Mouse (Mus musculus): ENCODE measurements around the gene Magix. TPM values are rescaled to one million over a fixed set of nuclear protein-coding genes. Genes with fewer than 3 reads are reported as not detected.

Magix gene
- polyA plus RNA-seq, 1 experiment: 17.4 TPM

- TF ChIP-seq POLR2A (IDR thresholded peaks at IDR 0.05; ENCODE audit: low read depth, low read length): no peak
- peak; percentile 58 for TF ChIP-seq CTCF (conservative IDR thresholded peaks at IDR 0.05; ENCODE audit: insufficient read depth, insufficient read length, low read depth, low read length)
- DNase-seq: peak; percentile 43
- WGBS: 23% methylated on average over 4 of the region's 4 CpGs
Observed at GRCm38 (mm10) chrX:7692862-7693261, 11.8 kb upstream of the Magix start.

GRCm38 (mm10) chrX:7690486-7690885 is 9.4 kb upstream of the Magix start:
- Histone ChIP-seq H3K36me3 (ENCODE audit: control insufficient read depth, insufficient read depth, low read length) (no peaks in the 10 kb centered on the region), H3K4me1 (ENCODE audit: control insufficient read depth, insufficient read depth, low read length) (no peaks in the 10 kb centered on the region), H3K27me3 (replicated peaks; ENCODE audit: control insufficient read depth, insufficient read depth, low read length) (no peaks in the 10 kb centered on the region), H3K27ac (ENCODE audit: insufficient read depth, low read depth, low read length) (no peak overlapping the region), H3K4me3 (ENCODE audit: insufficient read depth, low read depth, low read length) (no peak overlapping the region)
- no peak for DNase-seq
- 71% methylated on average over 3 of the region's 3 CpGs for WGBS
- no peak for TF ChIP-seq CTCF (conservative IDR thresholded peaks at IDR 0.05; ENCODE audit: insufficient read depth, insufficient read length, low read depth, low read length)
- no peak for TF ChIP-seq POLR2A (IDR thresholded peaks at IDR 0.05; ENCODE audit: low read depth, low read length)

More at GRCm38 (mm10) chrX:7692862-7693261, 11.8 kb upstream of the Magix start:
- Histone ChIP-seq H3K27ac (ENCODE audit: insufficient read depth, low read depth, low read length) (no peak overlapping the region), H3K27me3 (replicated peaks; ENCODE audit: control insufficient read depth, insufficient read depth, low read length) (no peaks in the 10 kb centered on the region), H3K36me3 (ENCODE audit: control insufficient read depth, insufficient read depth, low read length) (no peaks in the 10 kb centered on the region), H3K4me1 (ENCODE audit: control insufficient read depth, insufficient read depth, low read length) (peaks cover 4% of the 10 kb centered on the region; the same call in 1 of the 2 replicates), H3K4me3 (ENCODE audit: insufficient read depth, low read depth, low read length) (no peak overlapping the region)

- WGBS: 100% methylated on average over 2 of the region's 2 CpGs
Observed at GRCm38 (mm10) chrX:7688321-7688720, 7.3 kb upstream of the Magix start.

GRCm38 (mm10) chrX:7680057-7680412 is 1.0 kb downstream of the Magix start:
- WGBS: 10% methylated on average over 12 of the region's 12 CpGs
- Histone ChIP-seq H3K4me3 (ENCODE audit: insufficient read depth, low read depth, low read length) (peak overlapping the region; percentile 41), H3K27ac (ENCODE audit: insufficient read depth, low read depth, low read length) (peak overlapping the region; percentile 74), H3K27me3 (replicated peaks; ENCODE audit: control insufficient read depth, insufficient read depth, low read length) (no peaks in the 10 kb centered on the region), H3K4me1 (ENCODE audit: control insufficient read depth, insufficient read depth, low read length) (no peaks in the 10 kb centered on the region), H3K36me3 (ENCODE audit: control insufficient read depth, insufficient read depth, low read length) (no peaks in the 10 kb centered on the region)
- DNase-seq: no peak
- TF ChIP-seq POLR2A (IDR thresholded peaks at IDR 0.05; ENCODE audit: low read depth, low read length) (no peak), CTCF (conservative IDR thresholded peaks at IDR 0.05; ENCODE audit: insufficient read depth, insufficient read length, low read depth, low read length) (no peak)

More at GRCm38 (mm10) chrX:7688321-7688720, 7.3 kb upstream of the Magix start:
- Histone ChIP-seq H3K4me3 (ENCODE audit: insufficient read depth, low read depth, low read length) (no peak overlapping the region), H3K36me3 (ENCODE audit: control insufficient read depth, insufficient read depth, low read length) (no peaks in the 10 kb centered on the region), H3K4me1 (ENCODE audit: control insufficient read depth, insufficient read depth, low read length) (no peaks in the 10 kb centered on the region), H3K27ac (ENCODE audit: insufficient read depth, low read depth, low read length) (no peak overlapping the region), H3K27me3 (replicated peaks; ENCODE audit: control insufficient read depth, insufficient read depth, low read length) (no peaks in the 10 kb centered on the region)
- DNase-seq: no peak
- TF ChIP-seq POLR2A (IDR thresholded peaks at IDR 0.05; ENCODE audit: low read depth, low read length): no peak

GRCm38 (mm10) chrX:7679405-7680056 is 1.5 kb downstream of the Magix start:
- H3K4me1 ChIP-seq (ENCODE audit: control insufficient read depth, insufficient read depth, low read length): no peaks in the 10 kb centered on the region
- WGBS: 10% methylated on average over 15 of the region's 27 CpGs
- peak; percentile 65 for TF ChIP-seq CTCF (conservative IDR thresholded peaks at IDR 0.05; ENCODE audit: insufficient read depth, insufficient read length, low read depth, low read length)
- TF ChIP-seq POLR2A (IDR thresholded peaks at IDR 0.05; ENCODE audit: low read depth, low read length): no peak
- H3K4me3 ChIP-seq (ENCODE audit: insufficient read depth, low read depth, low read length): peak overlapping the region; percentile 49
- DNase-seq: peak; percentile 96
- peak overlapping the region; percentile 81; the same call in 1 of the 2 replicates for H3K27ac ChIP-seq (ENCODE audit: insufficient read depth, low read depth, low read length)
- H3K27me3 ChIP-seq (replicated peaks; ENCODE audit: control insufficient read depth, insufficient read depth, low read length): no peaks in the 10 kb centered on the region
- no peaks in the 10 kb centered on the region for H3K36me3 ChIP-seq (ENCODE audit: control insufficient read depth, insufficient read depth, low read length)

- Histone ChIP-seq H3K36me3 (ENCODE audit: control insufficient read depth, insufficient read depth, low read length) (no peaks in the 10 kb centered on the region), H3K4me1 (ENCODE audit: control insufficient read depth, insufficient read depth, low read length) (no peaks in the 10 kb centered on the region), H3K4me3 (ENCODE audit: insufficient read depth, low read depth, low read length) (no peak overlapping the region), H3K27me3 (replicated peaks; ENCODE audit: control insufficient read depth, insufficient read depth, low read length) (no peaks in the 10 kb centered on the region), H3K27ac (ENCODE audit: insufficient read depth, low read depth, low read length) (no peak overlapping the region)
- no peak for DNase-seq
- TF ChIP-seq POLR2A (IDR thresholded peaks at IDR 0.05; ENCODE audit: low read depth, low read length) (no peak), CTCF (conservative IDR thresholded peaks at IDR 0.05; ENCODE audit: insufficient read depth, insufficient read length, low read depth, low read length) (no peak)
- 32% methylated on average over 3 of the region's 3 CpGs for WGBS
Observed at GRCm38 (mm10) chrX:7678986-7679385, 2.1 kb downstream of the Magix start.

- no peak for DNase-seq
- Histone ChIP-seq H3K4me1 (ENCODE audit: control insufficient read depth, insufficient read depth, low read length) (peaks cover 2% of the 10 kb centered on the region; the same call in 1 of the 2 replicates), H3K36me3 (ENCODE audit: control insufficient read depth, insufficient read depth, low read length) (no peaks in the 10 kb centered on the region), H3K27ac (ENCODE audit: insufficient read depth, low read depth, low read length) (no peak overlapping the region), H3K27me3 (replicated peaks; ENCODE audit: control insufficient read depth, insufficient read depth, low read length) (no peaks in the 10 kb centered on the region), H3K4me3 (ENCODE audit: insufficient read depth, low read depth, low read length) (no peak overlapping the region)
- 20% methylated on average over 10 of the region's 10 CpGs for WGBS
- TF ChIP-seq POLR2A (IDR thresholded peaks at IDR 0.05; ENCODE audit: low read depth, low read length) (no peak), CTCF (conservative IDR thresholded peaks at IDR 0.05; ENCODE audit: insufficient read depth, insufficient read length, low read depth, low read length) (no peak)
Observed at GRCm38 (mm10) chrX:7675001-7675380, 6.1 kb downstream of the Magix start.
